ENCODE assay signal across 15 mouse cellular contexts in genomic region chr12:76430879-76431406, GRCm38 (mm10). TPM values are rescaled to one million over a fixed set of nuclear protein-coding genes. Genes with fewer than 3 reads are reported as not detected.
DNase-seq lines count a peak whose midpoint lies in the region; ATAC-seq and TF ChIP-seq lines count a peak whose summit lies in the region.
"Had no signal": no experiment of that assay in that cellular context is flagged by ENCODE, and none has a peak within 500 bp of the region (broad histone marks: within the 10 kb centered on the region; RNA-seq: fewer than 3 reads in every experiment).

No protein-coding gene starts in this region.

- no peaks in the 10 kb centered on the region for H3K4me1 ChIP-seq in hindbrain, postnatal 0 days (ENCODE audit: insufficient read depth, low read length)
- H3K4me1 ChIP-seq in hindbrain, embryonic 14.5 days (replicated peaks; ENCODE audit: control insufficient read depth, insufficient read depth, low read length): no peaks in the 10 kb centered on the region; the same call in 1 of the 2 replicates

- WGBS in hindbrain, postnatal 0 days: 44% methylated on average over 5 of the region's 5 CpGs
- WGBS in hindbrain, embryonic 14.5 days: 62% methylated on average over 5 of the region's 5 CpGs

- H3K27me3 ChIP-seq in hindbrain, postnatal 0 days (ENCODE audit: insufficient read depth, low read length): no peaks in the 10 kb centered on the region
- 0 out of 2 replicates have a peak, but pooled peaks cover 11% of the 10 kb centered on the region for H3K27me3 ChIP-seq in hindbrain, embryonic 14.5 days (ENCODE audit: control insufficient read depth, insufficient read depth, low read length)
- H3K27me3 ChIP-seq: limb, embryonic 15.5 days had no signal

- H3K9ac ChIP-seq in hindbrain, postnatal 0 days (replicated peaks; ENCODE audit: low read length): no peak overlapping the region
- no peak overlapping the region for H3K9ac ChIP-seq in hindbrain, embryonic 14.5 days
- H3K9ac ChIP-seq: forebrain, embryonic 13.5 days; hindbrain, embryonic 15.5 days; limb, embryonic 15.5 days; midbrain, embryonic 12.5 days; neural tube, embryonic 12.5 days had no signal

- H3K9me3 ChIP-seq in hindbrain, postnatal 0 days (ENCODE audit: low read length): no peaks in the 10 kb centered on the region
- H3K9me3 ChIP-seq in hindbrain, embryonic 14.5 days (ENCODE audit: control insufficient read depth, low read length): no peaks in the 10 kb centered on the region
- H3K9me3 ChIP-seq: forebrain, embryonic 13.5 days; G1E; hindbrain, embryonic 15.5 days; limb, embryonic 15.5 days; midbrain, embryonic 12.5 days; neural tube, embryonic 12.5 days had no signal

- H3K4me2 ChIP-seq in hindbrain, postnatal 0 days (ENCODE audit: low read depth, low read length): no peak overlapping the region
- no peak overlapping the region for H3K4me2 ChIP-seq in hindbrain, embryonic 14.5 days (replicated peaks)
- H3K4me2 ChIP-seq: forebrain, embryonic 13.5 days; hindbrain, embryonic 15.5 days; limb, embryonic 15.5 days; midbrain, embryonic 12.5 days; neural tube, embryonic 12.5 days had no signal

- no peak for DNase-seq in frontal cortex, postnatal 25 days (ENCODE audit: low spot score in 2 of 2)
- peak; percentile 34 for DNase-seq in hindbrain, postnatal 0 days (ENCODE audit: low spot score)
- DNase-seq in hindbrain, embryonic 14.5 days (ENCODE audit: low spot score): no peak
- peak; percentile 7 for DNase-seq in right cerebral cortex, postnatal 4 days
- DNase-seq in right cerebral cortex, adult 2 months (ENCODE audit: low spot score in 2 of 2): no peak
- DNase-seq in thymus, postnatal 14 days: no peak

- peak; percentile 80 for ATAC-seq in frontal cortex, adult (ENCODE audit: low TSS enrichment)
- ATAC-seq in hindbrain, postnatal 0 days: no peak
- ATAC-seq in hindbrain, embryonic 14.5 days (ENCODE audit: low FRiP score): no peak
- ATAC-seq: forebrain, embryonic 13.5 days; lung, postnatal 0 days had no signal

- TF ChIP-seq CTCF in hindbrain, postnatal 0 days (IDR thresholded peaks at IDR 0.05; ENCODE audit: low read depth): no peak

- H3K27ac ChIP-seq in hindbrain, postnatal 0 days: no peak overlapping the region
- no peak overlapping the region for H3K27ac ChIP-seq in hindbrain, embryonic 14.5 days
- H3K27ac ChIP-seq: forebrain, embryonic 13.5 days; hindbrain, embryonic 15.5 days; limb, embryonic 15.5 days; midbrain, embryonic 12.5 days; neural tube, embryonic 12.5 days had no signal

- no peaks in the 10 kb centered on the region for H3K36me3 ChIP-seq in hindbrain, postnatal 0 days (ENCODE audit: insufficient read depth, low read length)
- H3K36me3 ChIP-seq in hindbrain, embryonic 14.5 days (replicated peaks; ENCODE audit: control insufficient read depth, insufficient read depth): no peaks in the 10 kb centered on the region
- H3K36me3 ChIP-seq: G1E; hindbrain, embryonic 15.5 days; limb, embryonic 15.5 days; midbrain, embryonic 12.5 days; neural tube, embryonic 12.5 days had no signal

- no peak overlapping the region for H3K4me3 ChIP-seq in hindbrain, postnatal 0 days (ENCODE audit: low read length)
- H3K4me3 ChIP-seq in hindbrain, embryonic 14.5 days (replicated peaks; ENCODE audit: low read length): no peak overlapping the region
- H3K4me3 ChIP-seq: forebrain, embryonic 13.5 days; hindbrain, embryonic 15.5 days; limb, embryonic 15.5 days; midbrain, embryonic 12.5 days; neural tube, embryonic 12.5 days had no signal

RNA-seq across cellular contexts. Expression of gene Ppp1r36, which starts 13.6 kb away (rescaled TPM):
- 0.25 and 0.52 TPM in 2 replicates for total RNA-seq in hindbrain, postnatal 0 days (2014; rRNA removed)
- polyA plus RNA-seq in hindbrain, postnatal 0 days (2015; fragmentation: Nextera tagmentation; extraction: Ambion mirVana): 2.7 and 2.8 TPM in 2 replicates
- 1.8 and 2.6 TPM in 2 replicates for polyA plus RNA-seq in hindbrain, embryonic 14.5 days (2014; fragmentation: Nextera tagmentation; extraction: Ambion mirVana)
- polyA plus RNA-seq: C2C12, G1E had no signal

RNA-seq across cellular contexts. Expression of gene Hspa2, which starts 27.0 kb away (rescaled TPM):
- total RNA-seq in hindbrain, postnatal 0 days (2014; rRNA removed): 9.6 and 17.2 TPM in 2 replicates
- polyA plus RNA-seq in hindbrain, postnatal 0 days (2015; fragmentation: Nextera tagmentation; extraction: Ambion mirVana): 11.1 and 13.8 TPM in 2 replicates
- polyA plus RNA-seq in hindbrain, embryonic 14.5 days (2014; fragmentation: Nextera tagmentation; extraction: Ambion mirVana): 6.4 and 7.9 TPM in 2 replicates

Comparison
In these comparisons a context has a peak if more than half of its experiments do, and no peak if none do; other contexts are left out.
1. DNase-seq: peak in hindbrain, postnatal 0 days (single experiment) and right cerebral cortex, postnatal 4 days (single experiment); none in frontal cortex, postnatal 25 days (0 of 2), hindbrain, embryonic 14.5 days (single experiment), right cerebral cortex, adult 2 months (0 of 2) and thymus, postnatal 14 days (single experiment).